Mouse (Mus musculus): ENCODE results near the gene Eme2. TPM values are rescaled to one million over a fixed set of nuclear protein-coding genes. Genes with fewer than 3 reads are reported as not detected.

The Eme2 gene
- polyA plus RNA-seq, 1 experiment from 2014 or later, result 27.4 TPM

GRCm38 (mm10) chr17:24885356-24886133 lies 9.3 kb downstream of the Eme2 start:
- Histone ChIP-seq H3K9me3 (no peaks in the 10 kb centered on the region), H3K27ac (no peak overlapping the region), H3K36me3 (peaks cover 46% of the 10 kb centered on the region), H3K4me2 (peak overlapping the region; percentile 74), H3K27me3 (no peaks in the 10 kb centered on the region), H3K4me3 (peak overlapping the region; percentile 95), H3K4me1 (peaks cover 34% of the 10 kb centered on the region), H3K9ac (peak overlapping the region; percentile 61)
- ATAC-seq (ENCODE audit: insufficient number of reproducible peaks, low FRiP score, low TSS enrichment, low read depth), result no peak
- WGBS, result 22% methylated on average over 22 of the region's 22 CpGs

GRCm38 (mm10) chr17:24884391-24884790 lies 10.5 kb downstream of the Eme2 start:
- H3K4me1 ChIP-seq, result peaks cover 34% of the 10 kb centered on the region
- H3K36me3 ChIP-seq, result peaks cover 34% of the 10 kb centered on the region
- no peaks in the 10 kb centered on the region for H3K9me3 ChIP-seq
- no peaks in the 10 kb centered on the region for H3K27me3 ChIP-seq
- WGBS, result 88% methylated on average over 6 of the region's 6 CpGs
- H3K27ac ChIP-seq, result no peak overlapping the region
- no peak overlapping the region for H3K4me2 ChIP-seq
- H3K9ac ChIP-seq, result no peak overlapping the region
- no peak overlapping the region for H3K4me3 ChIP-seq
- ATAC-seq (ENCODE audit: insufficient number of reproducible peaks, low FRiP score, low TSS enrichment, low read depth), result no peak

- Histone ChIP-seq H3K27ac (no peak overlapping the region), H3K9ac (no peak overlapping the region), H3K27me3 (no peaks in the 10 kb centered on the region), H3K4me1 (peaks cover 23% of the 10 kb centered on the region), H3K4me3 (no peak overlapping the region), H3K36me3 (peaks cover 26% of the 10 kb centered on the region), H3K4me2 (no peak overlapping the region), H3K9me3 (no peaks in the 10 kb centered on the region)
- ATAC-seq (ENCODE audit: insufficient number of reproducible peaks, low FRiP score, low TSS enrichment, low read depth), result no peak
- 51% methylated on average over 7 of the region's 7 CpGs for WGBS
Observed at GRCm38 (mm10) chr17:24881738-24882440, 13.0 kb downstream of the Eme2 start.

GRCm38 (mm10) chr17:24878531-24878930 lies 16.4 kb downstream of the Eme2 start:
- H3K9ac ChIP-seq, result no peak overlapping the region
- 56% methylated on average over 8 of the region's 8 CpGs for WGBS
- ATAC-seq (ENCODE audit: insufficient number of reproducible peaks, low FRiP score, low TSS enrichment, low read depth), result no peak
- H3K36me3 ChIP-seq, result peaks cover 16% of the 10 kb centered on the region
- H3K27me3 ChIP-seq, result no peaks in the 10 kb centered on the region
- H3K27ac ChIP-seq, result no peak overlapping the region
- H3K4me3 ChIP-seq, result no peak overlapping the region
- no peak overlapping the region for H3K4me2 ChIP-seq
- peaks cover 9% of the 10 kb centered on the region; the same call in 1 of the 2 replicates for H3K4me1 ChIP-seq
- no peaks in the 10 kb centered on the region for H3K9me3 ChIP-seq

GRCm38 (mm10) chr17:24878117-24878397 lies 16.8 kb downstream of the Eme2 start:
- H3K36me3 ChIP-seq, result peaks cover 11% of the 10 kb centered on the region
- no peaks in the 10 kb centered on the region for H3K27me3 ChIP-seq
- WGBS, result 26% methylated on average over 5 of the region's 5 CpGs
- H3K4me2 ChIP-seq, result no peak overlapping the region
- no peaks in the 10 kb centered on the region for H3K9me3 ChIP-seq
- no peak overlapping the region for H3K9ac ChIP-seq
- peak; percentile 4; the same call in 1 of the 2 replicates for ATAC-seq (ENCODE audit: insufficient number of reproducible peaks, low FRiP score, low TSS enrichment, low read depth)
- H3K4me1 ChIP-seq, result peaks cover 9% of the 10 kb centered on the region; the same call in 1 of the 2 replicates
- no peak overlapping the region for H3K27ac ChIP-seq
- no peak overlapping the region for H3K4me3 ChIP-seq

- H3K36me3 ChIP-seq, result peaks cover 5% of the 10 kb centered on the region
- H3K9ac ChIP-seq, result no peak overlapping the region
- H3K27me3 ChIP-seq, result no peaks in the 10 kb centered on the region
- 51% methylated on average over 10 of the region's 10 CpGs for WGBS
- peaks cover 9% of the 10 kb centered on the region; the same call in 1 of the 2 replicates for H3K4me1 ChIP-seq
- no peak overlapping the region for H3K4me3 ChIP-seq
- H3K9me3 ChIP-seq, result no peaks in the 10 kb centered on the region
- H3K4me2 ChIP-seq, result no peak overlapping the region
- peak; percentile 44; the same call in 1 of the 2 replicates for ATAC-seq (ENCODE audit: insufficient number of reproducible peaks, low FRiP score, low TSS enrichment, low read depth)
- no peak overlapping the region for H3K27ac ChIP-seq
Observed at GRCm38 (mm10) chr17:24877336-24878116, 17.4 kb downstream of the Eme2 start.

- 78% methylated on average over 8 of the region's 8 CpGs for WGBS
- peaks cover 9% of the 10 kb centered on the region; the same call in 1 of the 2 replicates for H3K4me1 ChIP-seq
- no peak overlapping the region for H3K4me3 ChIP-seq
- H3K27ac ChIP-seq, result no peak overlapping the region
- H3K27me3 ChIP-seq, result no peaks in the 10 kb centered on the region
- no peak overlapping the region for H3K4me2 ChIP-seq
- no peak for ATAC-seq (ENCODE audit: insufficient number of reproducible peaks, low FRiP score, low TSS enrichment, low read depth)
- no peaks in the 10 kb centered on the region for H3K9me3 ChIP-seq
- H3K9ac ChIP-seq, result no peak overlapping the region
- H3K36me3 ChIP-seq, result no peaks in the 10 kb centered on the region
Observed at GRCm38 (mm10) chr17:24874989-24875388, 19.9 kb downstream of the Eme2 start.

- 67% methylated on average over 1 of the region's 1 CpGs for WGBS
Observed at GRCm38 (mm10) chr17:24874405-24874745, 20.5 kb downstream of the Eme2 start.

GRCm38 (mm10) chr17:24873695-24874404 lies 21.0 kb downstream of the Eme2 start:
- Histone ChIP-seq H3K9me3 (no peaks in the 10 kb centered on the region), H3K4me1 (peaks cover 9% of the 10 kb centered on the region; the same call in 1 of the 2 replicates), H3K27me3 (no peaks in the 10 kb centered on the region), H3K4me2 (no peak overlapping the region), H3K36me3 (no peaks in the 10 kb centered on the region), H3K4me3 (no peak overlapping the region), H3K9ac (no peak overlapping the region), H3K27ac (no peak overlapping the region)
- 52% methylated on average over 4 of the region's 4 CpGs for WGBS
- no peak for ATAC-seq (ENCODE audit: insufficient number of reproducible peaks, low FRiP score, low TSS enrichment, low read depth)

More at GRCm38 (mm10) chr17:24874405-24874745, 20.5 kb downstream of the Eme2 start:
- no peak overlapping the region for H3K4me3 ChIP-seq
- no peak overlapping the region for H3K27ac ChIP-seq
- no peaks in the 10 kb centered on the region for H3K9me3 ChIP-seq
- H3K27me3 ChIP-seq, result no peaks in the 10 kb centered on the region
- no peak overlapping the region for H3K4me2 ChIP-seq
- ATAC-seq (ENCODE audit: insufficient number of reproducible peaks, low FRiP score, low TSS enrichment, low read depth), result no peak
- H3K9ac ChIP-seq, result no peak overlapping the region
- no peaks in the 10 kb centered on the region for H3K36me3 ChIP-seq
- peaks cover 9% of the 10 kb centered on the region; the same call in 1 of the 2 replicates for H3K4me1 ChIP-seq

- no peaks in the 10 kb centered on the region for H3K9me3 ChIP-seq
- WGBS, result 89% methylated on average over 10 of the region's 10 CpGs
- H3K4me2 ChIP-seq, result no peak overlapping the region
- H3K4me1 ChIP-seq, result no peaks in the 10 kb centered on the region
- no peak overlapping the region for H3K27ac ChIP-seq
- no peaks in the 10 kb centered on the region for H3K27me3 ChIP-seq
- H3K9ac ChIP-seq, result no peak overlapping the region
- no peak overlapping the region for H3K4me3 ChIP-seq
- no peak for ATAC-seq (ENCODE audit: insufficient number of reproducible peaks, low FRiP score, low TSS enrichment, low read depth)
- H3K36me3 ChIP-seq, result peaks cover 25% of the 10 kb centered on the region
Observed at GRCm38 (mm10) chr17:24867914-24868313, 27.0 kb downstream of the Eme2 start.

GRCm38 (mm10) chr17:24865776-24866175 lies 29.1 kb downstream of the Eme2 start, which contains the start of gene Igfals:
Gene Igfals (plus strand): TSS chr17:24865997.
- peaks cover 45% of the 10 kb centered on the region for H3K36me3 ChIP-seq
- no peak within 1 kb of the TSS for H3K4me2 ChIP-seq
- ATAC-seq (ENCODE audit: insufficient number of reproducible peaks, low FRiP score, low TSS enrichment, low read depth), result no peak
- no peak within 1 kb of the TSS for H3K27ac ChIP-seq
- H3K27me3 ChIP-seq, result no peaks in the 10 kb centered on the region
- no peak within 1 kb of the TSS for H3K4me3 ChIP-seq
- H3K4me1 ChIP-seq, result no peaks in the 10 kb centered on the region
- WGBS, result 88% methylated on average over 8 of the region's 8 CpGs
- no peaks in the 10 kb centered on the region for H3K9me3 ChIP-seq
- no peak within 1 kb of the TSS for H3K9ac ChIP-seq
